Mouse (Mus musculus) adrenal gland, postnatal 10 days (tissue): ENCODE measurements around the gene Akap13. TPM values are rescaled to one million over a fixed set of nuclear protein-coding genes. Genes with fewer than 3 reads are reported as not detected.

Experiments used
- DNase-seq: peaks from one replicate; pipeline ENCODE4 v3.0.0; 2021; ENCODE audit warnings: mixed read lengths
- total RNA-seq, 2 experiments: library from RNA; stranded (reverse); gene quantifications; 2 replicates each; pipeline ENCODE4 v1.2.3; 2021

Gene Akap13
- total RNA-seq, 2 experiments from 2014 or later = 54.7 to 66.6 TPM

DNA sequence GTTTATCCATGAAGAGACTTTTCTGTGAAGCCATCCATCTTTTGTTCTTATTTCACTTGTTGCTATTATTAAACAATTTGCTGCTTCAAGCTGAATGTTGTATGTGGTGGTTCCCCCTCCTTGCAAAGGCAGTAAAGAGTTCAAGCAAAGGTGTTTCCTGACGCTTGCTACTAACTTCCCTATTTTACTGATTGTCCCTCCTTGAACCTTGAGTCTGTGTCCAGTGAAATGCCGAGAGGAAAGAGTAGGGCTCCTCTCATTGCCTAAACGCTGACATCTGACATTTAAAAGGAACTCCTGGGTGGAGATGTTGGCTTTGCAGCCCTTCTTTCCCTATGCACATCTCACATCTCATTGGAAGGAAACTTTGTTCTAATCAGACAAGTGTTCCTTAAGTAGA lies 183.4 kb downstream of the Akap13 start:
- DNase-seq = no peak

DNA sequence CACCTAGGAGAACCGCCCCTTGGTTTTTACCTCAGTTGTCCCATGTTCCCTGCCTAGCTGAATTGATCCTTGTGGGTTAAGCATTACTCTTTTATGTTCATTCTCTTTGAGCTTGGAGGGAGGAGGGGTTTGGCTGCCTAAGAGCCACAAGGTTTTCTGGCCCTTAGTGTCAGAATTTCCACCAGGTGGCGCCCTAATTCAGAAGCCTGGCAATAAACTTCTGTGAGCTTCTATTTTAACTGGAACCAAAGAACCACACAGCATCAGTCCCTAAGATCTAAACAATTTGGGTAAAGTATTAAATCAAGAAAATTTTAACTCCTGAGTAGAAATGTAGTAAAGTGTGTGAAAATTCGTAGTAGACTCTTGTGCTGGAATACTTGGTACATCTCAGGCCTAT lies 184.2 kb downstream of the Akap13 start:
- peak; percentile 87 for DNase-seq

DNA sequence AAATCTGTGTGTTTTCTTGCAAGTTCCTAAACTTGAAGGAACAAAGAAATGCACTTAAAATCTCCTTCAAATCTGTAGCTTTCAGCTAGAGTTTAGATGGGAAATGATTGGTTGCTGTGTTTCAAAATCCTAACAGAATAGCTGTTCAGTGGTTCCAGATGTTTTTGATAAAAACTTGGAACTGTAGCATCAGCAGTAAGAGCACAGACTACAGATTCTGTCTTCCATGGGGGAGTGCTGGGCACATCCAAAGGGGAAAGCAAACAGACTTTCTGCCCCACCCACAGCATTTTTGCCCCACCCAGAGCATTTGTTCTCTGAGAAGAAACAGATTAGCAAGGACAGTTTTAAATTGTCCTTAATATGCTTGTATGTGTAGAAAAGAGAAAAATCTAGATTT lies 184.7 kb downstream of the Akap13 start:
- DNase-seq = no peak

DNA sequence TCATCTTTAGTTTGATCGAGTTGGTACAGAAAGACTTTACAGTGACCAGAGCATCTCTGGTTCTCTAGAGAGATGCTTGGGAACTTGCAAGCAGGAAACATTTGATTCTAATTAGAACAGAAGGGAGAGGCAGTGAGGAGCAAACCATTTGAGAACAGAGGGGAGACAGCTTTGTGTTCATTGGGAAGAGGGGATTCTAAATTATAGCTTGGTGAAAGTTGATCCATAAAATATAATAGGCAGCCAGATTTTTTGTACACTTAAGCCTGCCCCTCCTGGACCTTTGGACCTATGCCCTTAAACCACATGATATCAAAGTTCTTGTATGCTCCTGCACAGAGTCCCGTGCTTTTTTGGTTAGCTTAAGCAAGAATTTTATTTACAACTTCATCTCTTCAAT lies 185.3 kb downstream of the Akap13 start:
- DNase-seq = no peak

DNA sequence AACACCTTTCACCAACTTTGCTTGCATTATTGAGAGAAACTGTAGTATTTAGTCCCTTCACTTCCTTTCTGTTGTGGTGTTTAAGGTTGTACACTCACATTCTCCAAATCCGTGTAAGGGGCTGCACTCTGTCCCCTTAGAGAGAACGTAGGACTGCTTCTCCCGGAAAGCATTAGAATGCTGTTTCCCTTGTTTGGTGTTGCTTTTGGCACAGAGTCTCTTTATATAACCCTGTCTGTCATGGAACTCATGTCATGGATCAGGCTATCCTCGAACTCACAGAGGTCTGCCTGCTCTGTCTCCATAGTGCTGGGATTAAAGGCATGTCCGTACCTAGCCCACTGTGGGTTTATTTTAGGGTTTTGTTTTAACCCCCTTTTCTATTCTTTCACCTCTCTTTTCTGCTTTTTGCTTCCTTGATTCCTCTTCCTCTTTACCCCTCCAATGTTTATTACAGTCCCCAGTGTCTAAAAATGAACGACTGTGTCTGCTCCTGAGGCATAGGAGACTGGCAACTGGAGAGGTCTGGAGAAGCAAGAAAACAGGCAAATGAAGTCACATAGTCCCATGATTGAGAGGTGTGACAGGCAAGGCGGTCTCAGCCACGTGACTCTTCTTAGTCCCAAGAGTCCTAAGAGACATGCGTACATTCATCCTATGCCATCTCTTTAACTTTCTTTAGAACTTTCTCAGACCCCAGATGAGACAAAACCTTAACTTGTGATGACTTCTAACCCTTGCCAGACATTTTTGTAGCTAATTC lies 186.3 kb downstream of the Akap13 start:
- no peak for DNase-seq

DNA sequence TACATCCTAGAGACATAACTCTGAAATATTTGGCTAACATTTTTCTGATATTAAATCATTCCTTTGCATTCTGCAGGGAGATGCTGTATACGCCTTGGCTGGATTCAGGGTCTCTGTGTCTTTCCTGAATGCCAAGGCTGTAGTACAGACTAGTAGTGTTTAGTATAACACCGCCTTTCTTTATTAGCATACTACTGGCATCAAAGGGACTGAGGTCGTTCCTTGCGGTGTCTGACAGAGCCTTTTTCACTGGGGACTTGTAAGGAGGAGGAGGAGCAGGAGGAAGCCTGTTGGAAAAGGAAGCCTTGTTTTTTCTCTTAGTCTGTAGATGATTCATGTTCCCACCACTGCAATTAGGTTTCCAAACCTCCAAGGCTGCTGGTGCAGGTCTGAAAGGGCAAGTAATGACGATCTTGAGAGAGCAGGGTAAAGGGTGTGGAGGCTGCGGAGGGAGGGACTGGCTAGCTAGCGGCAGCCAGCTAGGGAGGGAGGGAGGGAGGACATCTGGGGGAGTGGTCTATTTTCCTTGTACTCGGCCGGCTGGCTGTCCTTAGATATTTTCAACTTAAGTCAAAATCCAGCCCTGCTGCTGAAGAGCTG lies 186.9 kb downstream of the Akap13 start:
- peak; percentile 80 for DNase-seq

DNA sequence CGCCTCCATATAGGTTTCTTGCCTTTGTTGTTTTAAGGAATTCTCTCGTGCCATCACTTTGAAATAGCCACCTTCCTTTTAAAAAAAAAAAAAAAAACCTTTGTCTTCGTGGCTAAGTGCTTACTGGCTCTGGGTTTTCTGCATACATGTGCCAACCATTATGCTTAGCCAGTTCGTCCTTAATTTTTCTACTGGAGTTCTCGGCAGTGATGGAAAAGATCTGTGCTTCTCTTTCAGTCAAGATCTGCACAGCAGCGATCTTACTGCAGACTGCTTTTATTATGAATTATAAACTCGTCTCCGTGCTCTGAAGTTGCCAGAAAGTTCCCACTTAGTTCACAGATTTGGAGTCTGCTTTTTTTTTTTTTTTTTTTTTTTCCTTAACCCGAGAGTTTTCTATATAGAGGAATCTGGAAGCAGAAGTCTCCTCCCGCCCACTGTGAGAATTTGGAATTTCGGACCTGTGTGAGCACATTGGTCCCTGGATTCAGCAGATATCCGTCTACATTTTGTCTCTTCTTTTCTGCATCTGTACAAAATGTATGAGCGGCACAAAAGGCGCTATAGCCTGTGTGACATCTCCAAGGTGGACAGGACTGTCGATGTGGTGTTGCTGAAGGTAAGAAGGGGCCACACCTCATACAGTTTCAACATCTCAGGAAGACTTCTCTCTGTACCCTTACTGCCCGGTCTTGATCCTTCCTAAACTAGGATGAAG lies 187.7 kb downstream of the Akap13 start:
- no peak for DNase-seq

DNA sequence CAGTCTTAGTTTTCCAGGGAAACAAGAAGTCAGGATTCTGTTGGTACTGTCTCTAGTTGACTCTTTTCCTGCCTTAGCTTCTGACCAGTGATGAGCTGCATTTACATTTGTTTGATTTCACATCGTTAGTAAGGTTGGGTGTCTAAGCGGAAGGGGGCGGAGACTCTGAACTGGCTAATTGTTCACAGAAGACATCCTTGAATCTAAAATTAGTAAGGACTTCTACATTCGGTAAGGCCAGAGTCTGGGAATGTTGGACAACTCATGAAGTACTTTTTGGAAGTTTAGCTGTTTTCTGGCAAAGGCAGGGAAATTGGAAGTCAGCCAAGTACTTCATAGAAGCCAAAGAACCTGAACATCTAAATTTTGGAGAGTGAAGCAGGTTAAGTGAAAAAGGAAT lies 188.7 kb downstream of the Akap13 start:
- DNase-seq = peak; percentile 43

DNA sequence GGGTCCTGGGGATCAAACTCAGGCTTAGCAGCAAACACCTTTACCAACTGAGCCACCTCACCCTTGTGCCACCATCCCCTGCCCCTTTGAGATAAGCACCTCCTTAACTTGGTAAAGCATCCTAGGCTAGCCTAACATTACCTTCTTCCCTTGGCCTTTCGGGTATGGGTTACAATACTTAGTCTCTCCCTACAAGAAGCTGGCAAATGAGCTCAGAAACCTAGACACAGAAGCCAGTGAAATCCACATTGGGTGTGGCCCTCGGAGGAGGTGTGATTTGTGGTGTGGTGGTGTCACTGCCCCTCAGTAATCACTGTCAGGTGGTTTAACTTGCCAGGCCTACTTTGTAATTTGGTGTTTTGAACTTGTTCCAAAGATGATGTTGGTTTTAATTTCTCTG lies 189.3 kb downstream of the Akap13 start:
- no peak for DNase-seq

DNA sequence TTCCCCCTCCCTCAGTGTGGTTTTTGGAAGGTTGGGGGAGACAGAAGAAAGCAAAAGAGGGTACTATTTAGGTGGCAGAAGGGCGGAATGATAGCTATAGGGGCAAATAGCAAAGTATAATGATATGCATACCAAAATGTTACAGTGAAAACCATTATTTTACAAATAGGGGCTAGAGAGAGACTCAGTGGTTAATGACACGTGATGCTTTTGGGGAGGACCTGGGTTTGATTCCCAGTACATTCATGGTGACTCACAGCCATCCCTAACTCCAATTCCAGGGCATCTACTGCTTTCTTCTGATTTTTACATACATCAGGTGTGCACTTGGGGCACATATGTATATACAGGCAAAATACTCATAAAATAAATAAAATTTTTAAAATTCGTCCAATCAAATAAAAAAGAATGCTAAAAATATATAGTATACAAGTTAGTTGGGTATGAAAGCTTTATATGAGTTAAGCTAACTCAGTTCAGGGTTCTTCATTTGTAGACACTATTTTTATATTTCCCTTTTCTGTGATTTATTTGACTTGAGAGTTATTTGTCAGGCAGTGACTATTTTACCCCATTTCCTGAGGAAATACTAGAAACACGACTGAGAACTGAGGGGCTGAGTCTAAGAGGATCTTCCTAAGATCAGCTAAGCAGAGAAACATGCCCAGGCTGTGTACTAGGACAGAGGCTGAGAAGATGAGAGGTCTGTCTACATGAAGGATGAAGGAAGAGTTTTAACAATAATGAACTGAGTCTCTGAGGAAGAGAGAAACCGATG lies 190.0 kb downstream of the Akap13 start:
- no peak for DNase-seq

DNA sequence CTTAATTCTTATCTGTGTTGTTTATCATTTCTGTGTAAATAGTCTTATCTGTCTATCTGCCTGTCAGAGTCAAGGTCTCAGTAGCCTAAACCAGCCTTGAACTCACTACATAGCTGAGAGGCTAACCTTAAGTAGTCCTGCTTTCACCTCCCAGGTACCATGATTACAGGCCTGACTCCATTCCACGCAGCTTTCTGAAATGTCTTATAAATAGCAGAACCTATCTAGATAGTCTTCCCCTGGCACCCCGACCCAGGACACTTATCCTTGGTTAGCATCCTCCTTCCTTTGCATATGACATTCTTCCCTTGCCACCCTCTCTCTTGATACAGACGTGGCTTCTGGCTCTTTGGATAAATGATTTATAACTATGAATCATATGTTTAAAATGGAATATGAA lies 192.7 kb downstream of the Akap13 start:
- no peak for DNase-seq

DNA sequence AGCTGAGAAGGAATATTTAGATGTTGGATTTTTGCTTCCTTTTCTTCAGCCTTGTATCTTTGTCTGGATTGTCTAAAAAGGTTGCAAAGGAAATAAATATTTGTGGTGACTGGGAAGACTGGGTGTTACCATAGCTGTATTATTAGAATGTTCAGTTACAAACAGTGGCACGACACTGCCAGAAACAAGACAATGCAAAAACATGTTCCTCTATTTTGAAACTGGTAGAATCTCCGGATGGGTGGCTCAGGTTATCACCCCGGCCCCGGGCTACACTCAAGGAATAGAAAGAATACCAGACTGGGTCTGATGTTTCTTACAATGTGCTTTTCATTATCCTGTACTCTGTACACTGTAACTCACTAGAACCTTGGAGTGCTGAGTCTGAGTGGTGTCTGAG lies 193.6 kb downstream of the Akap13 start:
- no peak for DNase-seq

DNA sequence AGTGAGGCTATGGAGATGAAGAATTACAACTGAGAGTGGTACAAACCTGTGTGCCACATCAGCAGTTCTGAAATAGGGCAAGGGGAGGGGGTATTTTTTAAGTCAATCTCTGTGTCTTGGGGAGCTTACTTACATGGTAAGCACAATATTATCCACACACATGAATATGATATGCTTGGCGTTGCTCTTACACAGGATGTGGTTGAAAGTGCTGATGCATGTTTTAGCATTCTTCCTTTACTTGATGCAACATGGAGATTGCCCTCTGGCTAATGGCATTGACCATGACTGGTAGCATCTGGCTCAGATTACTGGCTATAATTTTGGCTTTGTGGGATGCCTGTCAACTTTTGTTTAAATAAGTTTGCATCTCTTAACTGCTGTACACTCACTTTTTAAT lies 194.6 kb downstream of the Akap13 start:
- DNase-seq = no peak

DNA sequence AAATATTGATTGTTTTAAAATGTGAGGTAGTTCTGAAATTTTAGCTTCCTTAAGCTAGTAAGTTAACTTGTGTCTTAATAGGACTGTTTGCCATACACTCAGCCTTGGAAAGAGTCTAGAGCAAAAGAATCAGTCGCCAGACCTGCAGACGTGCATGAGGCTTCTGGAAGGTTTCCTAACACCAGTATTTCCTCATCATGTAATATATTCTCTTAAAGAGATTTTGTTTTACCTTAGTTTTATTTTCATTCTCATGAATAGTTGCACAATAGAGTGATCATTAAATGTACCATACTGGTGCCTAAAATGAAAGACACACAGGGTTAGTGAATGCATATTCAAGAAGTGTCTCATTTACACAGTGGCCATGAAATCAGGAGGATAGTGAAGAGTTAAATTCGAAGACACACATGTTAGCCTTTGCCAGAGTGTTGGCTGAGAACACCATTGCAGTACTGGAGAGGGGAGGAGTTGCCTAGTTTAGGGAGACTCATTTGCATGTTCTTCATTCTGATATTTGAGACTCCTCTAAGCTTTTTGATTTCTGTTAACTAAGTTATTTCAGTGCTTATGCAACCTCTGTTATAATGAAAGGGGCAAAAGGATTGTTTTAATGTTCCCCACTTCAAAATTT lies 198.5 kb downstream of the Akap13 start:
- DNase-seq = no peak

DNA sequence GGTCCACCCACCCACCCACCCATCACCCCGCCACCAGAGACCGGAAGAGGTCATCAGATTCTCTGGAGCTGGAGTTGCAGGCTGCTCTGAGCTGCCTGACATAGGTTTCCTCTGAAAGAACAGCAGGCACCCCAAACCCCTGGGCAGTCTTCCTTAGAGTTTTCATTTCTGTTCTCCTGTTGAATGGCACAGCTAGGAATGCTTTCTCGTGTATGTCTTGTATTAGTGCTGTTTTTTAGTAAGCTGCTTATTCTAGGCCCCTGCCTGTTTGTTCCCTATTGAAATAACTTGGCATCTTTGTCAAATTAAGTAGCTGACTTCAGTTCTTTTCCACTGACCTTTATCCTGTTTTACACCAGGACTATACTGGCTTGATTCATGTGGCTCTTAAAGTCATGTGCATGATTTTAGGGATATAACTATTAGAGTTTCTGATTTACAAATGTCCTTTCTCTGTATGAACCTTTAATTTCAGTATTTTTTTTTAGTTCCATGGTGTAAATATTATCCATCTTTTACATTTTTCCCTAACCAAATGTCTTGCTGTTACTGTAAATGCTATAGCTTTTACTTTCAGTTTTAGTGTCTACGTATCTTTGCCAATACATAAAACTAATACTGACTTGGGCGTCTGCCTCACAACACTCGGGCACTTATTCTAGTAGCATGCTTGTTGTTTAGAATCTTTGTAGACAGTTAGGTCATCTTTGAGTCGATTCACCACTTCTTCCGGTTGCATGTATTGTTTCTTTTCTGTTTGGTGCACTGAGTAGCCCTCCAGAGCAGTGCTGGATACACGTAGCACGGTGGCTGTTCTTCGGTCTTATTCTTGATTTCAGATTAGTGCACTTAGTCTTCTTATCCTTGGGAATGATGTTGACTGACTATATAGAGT lies 200.1 kb downstream of the Akap13 start:
- no peak for DNase-seq

DNA sequence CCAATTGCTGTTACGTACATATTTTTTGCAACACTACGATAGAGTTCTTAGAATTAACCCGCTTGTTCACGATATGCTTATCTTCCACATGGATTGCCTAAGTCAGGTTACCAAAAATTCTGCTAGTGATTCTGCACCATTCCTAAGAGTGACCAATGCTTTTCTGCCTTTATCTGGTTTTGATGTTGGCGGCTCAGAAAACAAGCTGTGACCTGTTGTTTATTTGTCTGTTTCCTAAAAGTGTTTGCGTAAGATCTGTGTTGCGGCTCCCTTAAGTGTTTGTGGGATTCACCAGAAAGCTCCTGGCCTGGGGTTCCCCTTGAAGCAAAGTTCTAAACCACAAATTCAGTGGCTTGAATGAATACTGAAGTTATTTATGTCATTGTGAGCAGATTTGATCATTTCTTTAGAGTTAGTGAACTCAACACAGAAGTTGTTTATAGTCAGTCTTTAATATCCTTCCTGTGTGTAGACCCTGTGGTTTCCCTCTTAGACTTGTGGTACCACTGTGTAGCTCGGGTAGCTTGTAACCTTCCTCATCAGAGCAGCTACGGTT lies 201.0 kb downstream of the Akap13 start:
- no peak for DNase-seq

DNA sequence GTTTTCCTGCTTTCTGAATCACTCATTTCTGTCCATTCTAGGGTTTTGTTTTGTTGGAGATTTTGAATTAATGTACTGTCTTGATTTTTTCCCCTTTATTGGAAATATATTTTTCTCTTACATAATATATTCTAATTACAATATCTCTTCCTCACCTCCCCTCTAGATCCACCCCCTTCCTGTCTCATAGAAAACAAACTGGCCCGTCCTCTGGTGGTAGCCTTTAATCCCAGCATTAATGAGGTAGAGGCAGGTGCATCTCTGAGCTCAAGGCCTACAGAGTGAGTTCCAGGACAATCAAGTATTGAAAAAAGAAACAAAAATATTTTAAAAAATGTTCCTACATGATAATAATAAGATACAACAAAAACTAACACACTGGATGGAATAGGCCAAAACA lies 201.6 kb downstream of the Akap13 start:
- DNase-seq = no peak

DNA sequence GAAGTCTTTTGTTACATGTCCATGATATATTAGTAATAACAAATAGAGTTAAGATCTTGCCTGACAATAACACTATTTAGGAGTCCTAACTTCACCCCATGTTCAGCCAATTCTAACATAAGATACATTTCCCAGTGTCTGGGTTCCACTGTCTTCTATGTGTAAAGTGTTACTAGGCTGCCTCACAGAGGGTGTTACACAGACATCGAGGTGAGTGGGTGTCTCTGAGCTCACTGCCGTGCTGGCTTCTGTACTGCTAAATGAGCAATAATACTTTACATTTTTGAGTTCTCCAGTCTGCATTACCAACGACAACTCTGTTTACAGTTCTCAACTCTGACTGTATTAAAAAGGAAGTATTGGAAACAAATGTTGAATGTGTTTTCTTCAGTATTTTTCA lies 209.1 kb downstream of the Akap13 start:
- DNase-seq = no peak

DNA sequence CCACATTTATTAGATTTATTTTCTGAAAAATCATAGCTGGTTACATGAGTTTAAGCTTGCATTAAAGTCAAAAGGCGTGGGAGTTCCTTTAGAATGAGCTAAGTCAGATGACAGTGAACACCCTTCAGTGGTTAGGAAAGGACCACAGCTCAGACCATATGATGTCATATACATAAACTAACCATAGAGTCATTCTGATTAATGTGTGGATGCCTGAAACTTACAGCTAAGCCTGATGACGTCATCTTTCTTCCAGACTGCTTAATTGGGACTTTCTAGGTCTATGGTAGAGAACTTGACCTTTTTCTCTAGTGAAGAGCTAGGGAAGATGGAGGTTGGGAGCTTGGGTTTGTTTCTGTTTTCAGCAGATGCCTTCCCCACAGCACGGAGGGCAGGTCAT lies 211.6 kb downstream of the Akap13 start:
- DNase-seq = no peak

DNA sequence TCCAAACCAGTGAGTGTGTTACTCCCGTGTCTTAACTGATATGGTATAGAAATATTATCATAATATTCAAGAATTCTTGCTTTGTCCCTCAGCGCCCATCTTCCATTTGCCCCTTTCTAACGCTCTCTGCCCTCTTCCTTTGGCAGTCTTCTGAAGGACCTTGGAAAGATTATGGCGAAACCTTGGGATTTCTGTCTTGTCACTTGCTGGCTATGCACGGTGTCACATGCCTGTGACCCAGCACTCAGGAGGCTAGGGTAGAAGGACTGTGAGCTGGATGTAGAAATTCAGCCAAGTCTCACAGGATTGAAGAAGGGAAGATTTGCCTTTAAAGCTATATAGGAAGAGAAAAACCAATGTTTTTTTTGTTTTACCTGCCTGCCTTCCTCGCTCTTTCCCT lies 212.2 kb downstream of the Akap13 start:
- peak; percentile 63 for DNase-seq

DNA sequence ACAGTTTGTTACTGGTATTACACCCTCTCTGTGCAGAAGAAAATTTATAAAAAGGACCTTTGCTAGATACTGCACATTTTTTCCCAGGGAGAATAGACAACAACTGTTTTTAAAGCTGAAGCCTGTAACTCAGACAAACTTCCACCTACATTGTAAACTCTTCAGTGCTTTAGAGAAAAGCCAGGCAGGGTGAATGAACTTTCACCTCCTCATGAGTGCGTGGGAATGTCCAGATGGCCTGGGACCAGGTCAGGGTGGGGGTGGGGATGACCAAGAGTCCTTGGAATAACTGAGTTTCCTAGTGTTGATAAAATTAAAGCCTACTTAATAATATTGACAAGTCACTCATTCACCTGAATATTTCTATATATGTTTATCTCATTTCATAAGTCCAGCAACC lies 213.1 kb downstream of the Akap13 start:
- DNase-seq = peak; percentile 48
